In genomic region chr1:58303726-58304125, GRCm38 (mm10) we compare ENCODE assay signal across 8 mouse cellular contexts. TPM values are rescaled to one million over a fixed set of nuclear protein-coding genes. Genes with fewer than 3 reads are reported as not detected.
A peak's percentile ranks its signal among the peaks of the same experiment; 100 is the strongest.
DNase-seq lines count a peak whose midpoint lies in the region; ATAC-seq lines count a peak whose summit lies in the region.

No protein-coding gene starts in this region.

- no peaks in the 10 kb centered on the region for H3K9me3 ChIP-seq in embryonic facial prominence, embryonic 13.5 days
- no peaks in the 10 kb centered on the region for H3K9me3 ChIP-seq in embryonic facial prominence, embryonic 10.5 days
- no peaks in the 10 kb centered on the region for H3K9me3 ChIP-seq in intestine, embryonic 15.5 days
- H3K9me3 ChIP-seq in forebrain, embryonic 14.5 days (replicated peaks; ENCODE audit: control insufficient read depth, low read length): no peaks in the 10 kb centered on the region

- H3K4me2 ChIP-seq in embryonic facial prominence, embryonic 13.5 days: no peak overlapping the region
- no peak overlapping the region for H3K4me2 ChIP-seq in intestine, embryonic 15.5 days (replicated peaks)
- no peak overlapping the region for H3K4me2 ChIP-seq in forebrain, embryonic 14.5 days (ENCODE audit: low read length)

- 82% methylated on average over 4 of the region's 4 CpGs for WGBS in embryonic facial prominence, embryonic 13.5 days
- 90% methylated on average over 4 of the region's 4 CpGs for WGBS in embryonic facial prominence, embryonic 10.5 days
- 62% methylated on average over 4 of the region's 4 CpGs for WGBS in intestine, embryonic 15.5 days
- WGBS in forebrain, embryonic 14.5 days: 97% methylated on average over 4 of the region's 4 CpGs

- peaks cover 16% of the 10 kb centered on the region; the same call in 1 of the 2 replicates for H3K4me1 ChIP-seq in embryonic facial prominence, embryonic 13.5 days
- peaks cover 5% of the 10 kb centered on the region; the same call in 1 of the 2 replicates for H3K4me1 ChIP-seq in embryonic facial prominence, embryonic 10.5 days
- H3K4me1 ChIP-seq in intestine, embryonic 15.5 days (replicated peaks): peaks cover 9% of the 10 kb centered on the region; the same call in 1 of the 2 replicates
- no peaks in the 10 kb centered on the region for H3K4me1 ChIP-seq in forebrain, embryonic 14.5 days (ENCODE audit: control insufficient read depth, insufficient read depth, low read length)

- no peak for ATAC-seq in embryonic facial prominence, embryonic 13.5 days (ENCODE audit: insufficient number of reproducible peaks, insufficient read depth, low FRiP score, low TSS enrichment, low read depth)
- peak; percentile 76 for ATAC-seq in intestine, embryonic 15.5 days
- no peak for ATAC-seq in forebrain, embryonic 14.5 days
- ATAC-seq in monocyte, adult 5-6 weeks (replicated peaks; ENCODE audit: insufficient number of reproducible peaks, low FRiP score, low TSS enrichment, poor library complexity, severe bottlenecking): no peak; the same call in 1 of the 2 replicates

- no peak overlapping the region for H3K4me3 ChIP-seq in embryonic facial prominence, embryonic 13.5 days
- H3K4me3 ChIP-seq in embryonic facial prominence, embryonic 10.5 days: no peak overlapping the region
- no peak overlapping the region for H3K4me3 ChIP-seq in intestine, embryonic 15.5 days (replicated peaks)
- no peak overlapping the region for H3K4me3 ChIP-seq in forebrain, embryonic 14.5 days (ENCODE audit: low read depth, low read length)

- DNase-seq in embryonic facial prominence, embryonic 10.5 days (ENCODE audit: low spot score): no peak
- peak; percentile 73 for DNase-seq in NIH3T3 (ENCODE audit: low read depth)
- peak; percentile 16 to 64 for DNase-seq in spleen, postnatal 10 days (ENCODE audit: low spot score in 2 of 2)
- DNase-seq in forebrain, embryonic 14.5 days (ENCODE audit: low spot score): no peak
- no peak for DNase-seq in right cerebral cortex, postnatal 4 days

- no peak overlapping the region for H3K9ac ChIP-seq in embryonic facial prominence, embryonic 13.5 days
- no peak overlapping the region for H3K9ac ChIP-seq in intestine, embryonic 15.5 days
- no peak overlapping the region for H3K9ac ChIP-seq in forebrain, embryonic 14.5 days (ENCODE audit: low read length)

- no peaks in the 10 kb centered on the region for H3K36me3 ChIP-seq in embryonic facial prominence, embryonic 13.5 days
- H3K36me3 ChIP-seq in embryonic facial prominence, embryonic 10.5 days (replicated peaks): no peaks in the 10 kb centered on the region
- H3K36me3 ChIP-seq in intestine, embryonic 15.5 days: no peaks in the 10 kb centered on the region
- H3K36me3 ChIP-seq in forebrain, embryonic 14.5 days (ENCODE audit: control insufficient read depth, insufficient read depth, low read length): no peaks in the 10 kb centered on the region

- 0 out of 2 replicates have a peak overlapping the region, but pooled peaks have one; percentile 16 for H3K27ac ChIP-seq in embryonic facial prominence, embryonic 13.5 days
- H3K27ac ChIP-seq in embryonic facial prominence, embryonic 10.5 days (replicated peaks): no peak overlapping the region
- H3K27ac ChIP-seq in intestine, embryonic 15.5 days: peak overlapping the region; percentile 61; the same call in 1 of the 2 replicates
- H3K27ac ChIP-seq in forebrain, embryonic 14.5 days (ENCODE audit: low read depth, low read length): no peak overlapping the region

- H3K27me3 ChIP-seq in embryonic facial prominence, embryonic 13.5 days: no peaks in the 10 kb centered on the region
- no peaks in the 10 kb centered on the region for H3K27me3 ChIP-seq in embryonic facial prominence, embryonic 10.5 days (replicated peaks; ENCODE audit: low read depth, poor library complexity, severe bottlenecking)
- H3K27me3 ChIP-seq in intestine, embryonic 15.5 days (replicated peaks): no peaks in the 10 kb centered on the region
- H3K27me3 ChIP-seq in forebrain, embryonic 14.5 days (replicated peaks; ENCODE audit: control insufficient read depth, insufficient read depth, low read length): no peaks in the 10 kb centered on the region

RNA-seq across cellular contexts. Expression of gene Aox2, which starts 25.6 kb away (rescaled TPM):
- 0.34 and 0.44 TPM in 2 replicates for polyA plus RNA-seq in embryonic facial prominence, embryonic 13.5 days (2015; fragmentation: Nextera tagmentation; extraction: Ambion mirVana)
- 0.03 and 0.04 TPM in 2 replicates for polyA plus RNA-seq in embryonic facial prominence, embryonic 10.5 days (2016; fragmentation: Nextera tagmentation; extraction: Ambion mirVana)
- polyA plus RNA-seq in intestine, embryonic 15.5 days (2015; fragmentation: Nextera tagmentation; extraction: Ambion mirVana): 0.03 TPM in 1 of 2 replicates, not detected in the other
- not detected in 2 replicates for polyA plus RNA-seq in forebrain, embryonic 14.5 days (2014; fragmentation: Nextera tagmentation; extraction: Ambion mirVana)
- 0.10 TPM in 1 of 3 replicates, not detected in the others for total RNA-seq in monocyte, adult 5-6 weeks (2017)

Comparison
In these comparisons a context has a peak if more than half of its experiments do, and no peak if none do; other contexts are left out.
1. H3K27ac ChIP-seq: peak in embryonic facial prominence, embryonic 13.5 days (single experiment) and intestine, embryonic 15.5 days (single experiment); none in embryonic facial prominence, embryonic 10.5 days (single experiment) and forebrain, embryonic 14.5 days (single experiment).
2. DNase-seq: peak in NIH3T3 (single experiment) and spleen, postnatal 10 days (2 of 2); none in embryonic facial prominence, embryonic 10.5 days (single experiment), forebrain, embryonic 14.5 days (single experiment) and right cerebral cortex, postnatal 4 days (single experiment).